Mouse (Mus musculus): ENCODE measurements at regions not wholly inside any gene's neighbourhood (a gene's known extent, or its start where the extent isn't known, plus 50 kb on each side); places are given as distances from the start of the nearest gene placed in this dataset.
A peak's percentile ranks its signal among the peaks of the same experiment; 100 is the strongest.

DNA sequence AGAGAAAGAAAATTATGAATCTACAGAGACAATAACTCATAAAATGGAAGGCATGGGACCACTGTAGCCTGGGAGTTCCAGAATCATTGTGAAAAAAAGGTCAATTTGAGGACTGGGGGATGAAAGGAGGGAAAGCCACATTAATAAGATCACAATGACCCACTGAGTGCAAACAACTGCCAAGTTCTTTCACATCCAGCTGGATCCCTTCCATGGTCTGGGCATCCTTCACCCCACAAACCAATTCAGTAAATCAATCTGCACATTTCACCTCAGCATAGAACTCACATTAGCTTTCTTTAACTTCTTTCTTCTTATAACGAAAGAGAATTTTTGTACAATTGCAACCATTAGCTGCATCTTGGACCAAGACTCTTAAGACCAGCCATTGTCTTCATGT lies 169.4 kb downstream of the Gm19410 start:
- no peak for DNase-seq

DNA sequence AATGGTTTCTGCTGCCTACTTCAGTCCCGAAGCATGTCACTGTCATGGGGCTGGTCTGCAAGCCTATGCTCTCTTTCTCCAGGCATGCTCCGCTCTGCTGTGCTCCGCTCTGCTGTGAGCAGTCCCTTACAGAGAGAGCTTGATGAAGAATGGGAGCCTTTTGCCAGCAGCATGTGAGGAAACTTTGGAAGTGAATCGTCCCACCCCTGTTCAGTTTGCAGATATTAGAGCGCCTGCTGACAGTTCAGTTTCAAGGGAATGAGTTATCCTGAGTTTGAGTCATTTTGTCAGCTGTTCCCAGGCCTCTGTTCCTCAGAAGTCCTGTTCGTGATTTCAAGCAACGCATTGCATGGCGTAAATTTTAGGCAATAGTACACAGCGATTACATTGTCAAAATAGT lies 173.6 kb downstream of the Gm19410 start:
- DNase-seq: no peak

- no peak for DNase-seq
Observed at GRCm38 (mm10) chr8:35942515-35942914, 176.9 kb downstream of the Gm19410 start.

GRCm38 (mm10) chr8:35943686-35944085 lies 178.1 kb downstream of the Gm19410 start:
- no peak for DNase-seq

GRCm38 (mm10) chr8:35944461-35944860 lies 178.9 kb downstream of the Gm19410 start:
- DNase-seq: no peak

GRCm38 (mm10) chr8:35946539-35946940 lies 180.9 kb downstream of the Gm19410 start:
- peak; percentile 37 for DNase-seq

GRCm38 (mm10) chr8:35948146-35948545 lies 182.6 kb downstream of the Gm19410 start:
- no peak for DNase-seq

GRCm38 (mm10) chr8:35948751-35949183 lies 183.2 kb downstream of the Gm19410 start:
- no peak for DNase-seq

- DNase-seq: no peak
Observed at GRCm38 (mm10) chr8:35955506-35955905, 189.9 kb downstream of the Gm19410 start.

GRCm38 (mm10) chr8:35956319-35956718 lies 190.7 kb downstream of the Gm19410 start:
- no peak for DNase-seq

- DNase-seq: peak; percentile 9
Observed at GRCm38 (mm10) chr8:35959201-35959600, 193.6 kb downstream of the Gm19410 start.

DNA sequence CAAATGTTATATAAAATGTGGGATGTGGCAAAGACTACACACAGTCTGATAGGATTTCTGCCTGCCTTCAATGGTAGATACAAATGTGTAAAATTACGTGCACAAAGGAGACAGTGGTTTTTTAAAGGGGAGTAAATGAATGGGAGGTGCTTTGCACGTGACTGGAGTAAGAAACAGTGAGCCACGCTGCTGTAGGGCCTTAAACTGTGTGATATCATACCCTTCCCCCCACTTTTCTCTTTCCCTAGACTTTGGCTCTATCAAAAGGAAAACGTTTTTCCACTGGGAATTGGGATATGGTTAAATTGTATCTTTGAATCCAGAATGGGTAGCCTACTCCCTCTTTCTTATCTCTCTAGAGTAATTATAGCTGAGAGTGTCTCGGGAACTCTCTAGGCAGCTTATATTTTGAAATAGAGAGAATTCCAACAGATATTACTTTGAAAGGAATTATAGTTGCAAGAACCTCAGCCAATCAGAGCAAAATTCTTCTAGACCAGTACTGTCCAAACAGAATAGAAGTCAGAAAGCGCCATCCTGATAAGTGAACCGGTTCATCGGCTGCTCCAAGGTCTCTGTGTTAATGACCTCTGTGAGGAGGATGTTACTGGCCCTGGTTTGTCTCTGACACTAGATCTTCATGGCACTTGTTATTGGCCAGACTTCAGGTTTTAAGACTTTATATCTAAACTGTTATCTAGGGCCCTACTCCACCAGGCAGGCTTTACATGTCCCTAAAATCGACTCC lies 195.5 kb downstream of the Gm19410 start:
- DNase-seq: no peak

- DNase-seq: peak; percentile 20
Observed at GRCm38 (mm10) chr8:35961615-35962220, 196.1 kb downstream of the Gm19410 start.

GRCm38 (mm10) chr8:35964932-35965331 lies 199.3 kb downstream of the Gm19410 start:
- DNase-seq: no peak

GRCm38 (mm10) chr8:35968341-35968740 lies 202.8 kb downstream of the Gm19410 start:
- DNase-seq: peak; percentile 50

GRCm38 (mm10) chr8:35971082-35971481 lies 205.5 kb downstream of the Gm19410 start:
- no peak for DNase-seq

DNA sequence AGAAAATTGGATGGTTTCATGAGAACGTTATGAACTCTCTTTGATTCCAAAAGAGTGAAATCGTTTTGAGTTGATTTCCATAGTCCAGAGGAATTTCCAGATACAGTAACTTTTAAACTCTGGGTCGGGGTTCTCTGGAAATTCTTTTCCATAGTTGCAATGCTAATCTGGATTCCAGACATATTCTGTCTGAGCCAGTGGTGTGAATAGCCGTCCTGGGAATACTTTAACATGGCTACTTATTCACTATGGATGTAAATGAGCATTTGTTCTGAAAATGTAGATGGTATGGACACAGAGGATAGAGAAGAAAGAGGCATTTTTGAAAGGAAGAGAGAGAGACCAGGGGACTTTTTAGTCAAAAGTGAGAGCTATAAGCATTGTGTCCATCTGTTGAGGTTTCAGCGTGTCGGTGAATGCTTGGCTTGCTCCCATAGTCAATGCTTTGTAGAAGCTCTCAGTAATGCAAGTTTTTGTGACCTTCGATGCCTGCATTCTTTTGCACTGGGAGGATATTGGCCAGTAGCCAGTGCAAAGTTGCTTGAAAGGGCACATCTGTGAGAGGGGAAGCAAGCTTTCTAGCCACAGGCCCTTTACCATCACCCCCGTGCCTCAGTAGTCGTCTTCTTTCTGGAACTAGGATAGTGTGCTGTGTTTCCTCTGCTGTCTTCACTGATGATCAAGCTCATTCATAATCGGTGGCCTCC lies 208.9 kb downstream of the Gm19410 start:
- DNase-seq: peak; percentile 55

- DNase-seq: no peak
Observed at GRCm38 (mm10) chr8:35979638-35980255, 214.2 kb downstream of the Gm19410 start.

- no peak for DNase-seq
Observed at GRCm38 (mm10) chr8:35983083-35983482, 217.5 kb downstream of the Gm19410 start.

DNA sequence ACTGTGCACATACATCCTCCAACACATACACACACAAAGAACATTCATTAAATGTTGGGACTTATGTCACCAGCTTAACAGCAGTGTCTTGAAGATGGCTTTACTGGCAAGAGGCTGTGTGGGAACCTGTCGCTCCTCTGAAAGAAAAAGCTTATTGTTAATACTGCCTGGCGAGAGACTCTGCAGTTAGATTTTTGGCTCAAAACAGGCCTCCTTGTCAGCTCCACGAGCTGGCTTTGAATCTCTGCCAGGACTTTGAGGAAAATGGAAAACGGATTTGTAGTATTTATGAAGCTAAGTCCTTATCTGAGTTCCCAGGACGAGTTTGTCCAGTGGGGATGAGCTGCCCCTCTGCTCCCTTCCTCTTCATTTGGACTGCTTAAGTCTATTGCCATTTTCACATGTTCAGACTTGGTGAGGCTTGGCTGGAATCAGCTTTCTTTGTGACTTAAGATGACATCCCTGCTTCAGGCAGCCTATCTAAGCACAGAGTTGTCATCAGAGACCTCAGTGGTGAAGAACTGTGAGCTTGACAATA lies 219.6 kb downstream of the Gm19410 start:
- peak; percentile 68 for DNase-seq

DNA sequence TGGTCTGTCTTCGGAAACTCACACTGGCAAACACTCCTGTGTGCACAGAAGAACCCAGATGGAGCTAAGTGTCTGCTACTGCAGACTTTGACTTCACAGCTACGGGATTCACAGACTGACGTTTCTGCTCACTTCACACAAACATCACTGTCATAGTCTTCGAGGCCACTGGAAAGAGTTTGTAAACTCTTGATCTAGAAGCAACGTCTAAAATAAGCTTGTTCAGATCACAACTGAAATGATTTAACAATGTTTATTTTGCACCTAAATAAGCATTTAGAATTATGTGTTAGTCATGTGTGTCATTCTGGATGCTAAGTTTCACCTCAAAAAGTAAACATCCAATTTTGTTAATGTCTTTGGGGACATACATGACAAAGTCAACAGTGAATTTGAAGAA lies 221.7 kb downstream of the Gm19410 start:
- DNase-seq: peak; percentile 56

GRCm38 (mm10) chr8:35991013-35991412 lies 225.4 kb downstream of the Gm19410 start:
- DNase-seq: no peak

GRCm38 (mm10) chr8:35991936-35992603 lies 226.5 kb downstream of the Gm19410 start:
- no peak for DNase-seq

All from lung, postnatal 10 days (tissue).